Mouse (Mus musculus) heart, postnatal 0 days (tissue): ENCODE results near the gene Prelp. TPM values are rescaled to one million over a fixed set of nuclear protein-coding genes. Genes with fewer than 3 reads are reported as not detected.
"Not testable (repeated sequence)": the region's sequence is repeated elsewhere in the genome, so short reads cannot be mapped to it uniquely, and the experiment has no call there.

Experiments used
- ATAC-seq: fragments of 200-750 bp; cut with Nextera tagmentation; 2 replicates; pipeline ENCODE4 v1.8.0; 2017; ENCODE audit warnings: low read depth, moderate number of reproducible peaks, moderate library complexity; ENCODE audit not compliant: insufficient read depth
- DNase-seq: peaks from one replicate; pipeline ENCODE4 v3.0.0-alpha.2; 2016; ENCODE audit warnings: low spot score
- H3K27ac ChIP-seq: fragments of 300-500 bp; sonication (generic); 2 replicates; pipeline ENCODE4 v1.5.1; 2014; ENCODE audit warnings: low read depth, mild to moderate bottlenecking
- H3K27me3 ChIP-seq: fragments of 300-500 bp; sonication (generic); 2 replicates; pipeline ENCODE4 v1.6.1; 2014; ENCODE audit warnings: low read length, mixed read lengths; ENCODE audit not compliant: control insufficient read depth, insufficient read depth
- H3K36me3 ChIP-seq: fragments of 300-500 bp; sonication (generic); replicated peaks from 2 replicates; pipeline ENCODE4 v1.6.1; 2014; ENCODE audit warnings: low read length, mixed read lengths; ENCODE audit not compliant: control insufficient read depth, insufficient read depth
- H3K4me1 ChIP-seq: fragments of 300-500 bp; sonication (generic); 2 replicates; pipeline ENCODE4 v1.6.1; 2014; ENCODE audit warnings: antibody characterized with exemption; ENCODE audit not compliant: control insufficient read depth, insufficient read depth
- H3K4me2 ChIP-seq: fragments of 300-500 bp; sonication (generic); 2 replicates; pipeline ENCODE4 v1.6.1; 2014; ENCODE audit warnings: low read depth, mild to moderate bottlenecking, low read length, moderate library complexity
- H3K4me3 ChIP-seq: fragments of 300-500 bp; sonication (generic); 2 replicates; pipeline ENCODE4 v1.5.1; 2014; ENCODE audit warnings: low read depth, low read length
- H3K9ac ChIP-seq: fragments of 300-500 bp; sonication (generic); replicated peaks from 2 replicates; pipeline ENCODE4 v1.6.1; 2014; ENCODE audit warnings: low read depth, low read length, mixed read lengths
- H3K9me3 ChIP-seq: fragments of 300-500 bp; sonication (generic); replicated peaks from 2 replicates; pipeline ENCODE4 v1.6.1; 2016; ENCODE audit warnings: low read length; ENCODE audit not compliant: control insufficient read depth
- CTCF ChIP-seq: IDR thresholded peaks from 2 replicates; pipeline ENCODE4 v1.5.1; 2016; ENCODE audit warnings: antibody characterized with exemption, control low read depth, low read depth
- EP300 ChIP-seq: IDR thresholded peaks from 2 replicates; pipeline ENCODE4 v1.6.1; 2016; ENCODE audit warnings: antibody characterized with exemption, low read depth
- WGBS: fragments of 180-500 bp; shearing (Covaris S2); extraction: QIAGEN DNeasy Blood & Tissue Kit; methylation state at CpG from one replicate; pipeline ENCODE4 v1.1.7; 2014; 5-methylcytosine and 5-hydroxymethylcytosine counted together
- polyA plus RNA-seq: library from polyadenylated mRNA; unstranded; fragments of >200 nt; fragmentation: Nextera tagmentation; extraction: Ambion mirVana; gene quantifications from 2 replicates; pipeline ENCODE4 v1.2.1, GENCODE M21; 2015
- total RNA-seq: library from RNA; depleted of rRNA; stranded (reverse); fragments of >200 nt; gene quantifications from 2 replicates; pipeline ENCODE4 v1.2.3, GENCODE M21; 2014; ENCODE audit warnings: low replicate concordance

The Prelp gene
- total and polyA plus RNA-seq, 2 experiments from 2014 or later, result 5.4 to 6.5 TPM

- 73% methylated on average over 5 of the region's 5 CpGs for WGBS
- Histone ChIP-seq H3K4me1 (peaks cover 8% of the 10 kb centered on the region), H3K4me2 (no peak overlapping the region), H3K27ac (0 out of 2 replicates have a peak overlapping the region, but pooled peaks have one; percentile 16), H3K9ac (no peak overlapping the region), H3K9me3 (no peaks in the 10 kb centered on the region), H3K4me3 (no peak overlapping the region), H3K27me3 (no peaks in the 10 kb centered on the region), H3K36me3 (no peaks in the 10 kb centered on the region)
- TF ChIP-seq CTCF (no peak), EP300 (no peak)
- ATAC-seq, result no peak
- no peak for DNase-seq
Observed at GRCm38 (mm10) chr1:133964742-133965141, 43.5 kb upstream of the Prelp start.

- 86% methylated on average over 1 of the region's 1 CpGs for WGBS
- not testable (repeated sequence) for H3K27ac ChIP-seq, H3K36me3 ChIP-seq, H3K27me3 ChIP-seq, DNase-seq, H3K9ac ChIP-seq, ATAC-seq, H3K9me3 ChIP-seq, H3K4me1 ChIP-seq, H3K4me2 ChIP-seq, H3K4me3 ChIP-seq
Observed at GRCm38 (mm10) chr1:133963578-133963977, 42.4 kb upstream of the Prelp start.

- H3K36me3 ChIP-seq, H3K9ac ChIP-seq, ATAC-seq, H3K4me1 ChIP-seq, DNase-seq, H3K27ac ChIP-seq, H3K4me2 ChIP-seq, H3K27me3 ChIP-seq, H3K4me3 ChIP-seq, H3K9me3 ChIP-seq: not testable (repeated sequence)
- WGBS, result 81% methylated on average over 3 of the region's 3 CpGs
Observed at GRCm38 (mm10) chr1:133963128-133963527, 41.9 kb upstream of the Prelp start.

- H3K27me3 ChIP-seq, result no peaks in the 10 kb centered on the region
- peak overlapping the region; percentile 52 for H3K4me2 ChIP-seq
- peak; percentile 84 for TF ChIP-seq CTCF
- peak; percentile 58; the same call in 1 of the 2 replicates for TF ChIP-seq EP300
- no peaks in the 10 kb centered on the region for H3K9me3 ChIP-seq
- no peaks in the 10 kb centered on the region for H3K36me3 ChIP-seq
- H3K9ac ChIP-seq, result no peak overlapping the region
- H3K4me3 ChIP-seq, result no peak overlapping the region
- WGBS, result 6% methylated on average over 18 of the region's 18 CpGs
- H3K4me1 ChIP-seq, result peaks cover 8% of the 10 kb centered on the region
- ATAC-seq, result peak; percentile 93
- peak; percentile 88 for DNase-seq
- H3K27ac ChIP-seq, result peak overlapping the region; percentile 70
Observed at GRCm38 (mm10) chr1:133961281-133962134, 40.3 kb upstream of the Prelp start.

GRCm38 (mm10) chr1:133959521-133959920, 38.3 kb upstream of the Prelp start:
- TF ChIP-seq EP300 (no peak), CTCF (no peak)
- ATAC-seq (no peak), DNase-seq (no peak)
- Histone ChIP-seq H3K27ac (no peak overlapping the region), H3K4me3 (no peak overlapping the region), H3K9me3 (no peaks in the 10 kb centered on the region), H3K27me3 (no peaks in the 10 kb centered on the region), H3K9ac (no peak overlapping the region), H3K4me2 (no peak overlapping the region), H3K36me3 (no peaks in the 10 kb centered on the region), H3K4me1 (peaks cover 8% of the 10 kb centered on the region)
- 70% methylated on average over 5 of the region's 5 CpGs for WGBS

- no peak overlapping the region for H3K4me2 ChIP-seq
- no peak overlapping the region for H3K4me3 ChIP-seq
- no peaks in the 10 kb centered on the region for H3K27me3 ChIP-seq
- DNase-seq, result peak; percentile 37
- TF ChIP-seq CTCF (no peak), EP300 (no peak)
- no peaks in the 10 kb centered on the region for H3K36me3 ChIP-seq
- 20% methylated on average over 2 of the region's 2 CpGs for WGBS
- H3K4me1 ChIP-seq, result peaks cover 11% of the 10 kb centered on the region
- no peak overlapping the region for H3K9ac ChIP-seq
- no peak overlapping the region for H3K27ac ChIP-seq
- peak; percentile 44; the same call in 1 of the 2 replicates for ATAC-seq
- H3K9me3 ChIP-seq, result no peaks in the 10 kb centered on the region
Observed at GRCm38 (mm10) chr1:133954009-133954408, 32.8 kb upstream of the Prelp start.
